Mouse (Mus musculus): ENCODE data around the gene Taok1.
A peak's percentile ranks its signal among the peaks of the same experiment; 100 is the strongest.

Gene Taok1

DNA sequence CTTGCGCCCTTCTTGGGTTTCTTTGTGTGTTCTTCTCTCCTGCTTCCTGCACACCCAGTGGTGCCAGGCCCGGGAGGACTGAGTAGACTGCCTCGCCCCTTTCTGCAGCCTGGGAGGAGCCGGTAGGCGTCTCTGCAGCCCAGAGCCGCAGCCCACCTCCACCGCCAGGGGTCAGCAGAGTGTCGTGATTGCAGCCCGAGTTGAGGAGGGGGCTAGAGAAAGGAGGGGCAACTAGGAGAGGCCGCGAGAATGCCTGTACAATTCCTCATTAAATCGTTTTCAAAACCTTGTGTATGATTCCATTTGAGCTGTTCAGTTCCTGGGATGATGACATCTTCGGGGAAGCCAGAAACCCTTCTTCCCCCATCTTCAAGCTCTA, 116.5 kb downstream of the Taok1 start:
- peak; percentile 87 to 91 for DNase-seq

- DNase-seq = no peak
Observed at GRCm38 (mm10) chr11:77490451-77490850, 117.2 kb downstream of the Taok1 start.

DNA sequence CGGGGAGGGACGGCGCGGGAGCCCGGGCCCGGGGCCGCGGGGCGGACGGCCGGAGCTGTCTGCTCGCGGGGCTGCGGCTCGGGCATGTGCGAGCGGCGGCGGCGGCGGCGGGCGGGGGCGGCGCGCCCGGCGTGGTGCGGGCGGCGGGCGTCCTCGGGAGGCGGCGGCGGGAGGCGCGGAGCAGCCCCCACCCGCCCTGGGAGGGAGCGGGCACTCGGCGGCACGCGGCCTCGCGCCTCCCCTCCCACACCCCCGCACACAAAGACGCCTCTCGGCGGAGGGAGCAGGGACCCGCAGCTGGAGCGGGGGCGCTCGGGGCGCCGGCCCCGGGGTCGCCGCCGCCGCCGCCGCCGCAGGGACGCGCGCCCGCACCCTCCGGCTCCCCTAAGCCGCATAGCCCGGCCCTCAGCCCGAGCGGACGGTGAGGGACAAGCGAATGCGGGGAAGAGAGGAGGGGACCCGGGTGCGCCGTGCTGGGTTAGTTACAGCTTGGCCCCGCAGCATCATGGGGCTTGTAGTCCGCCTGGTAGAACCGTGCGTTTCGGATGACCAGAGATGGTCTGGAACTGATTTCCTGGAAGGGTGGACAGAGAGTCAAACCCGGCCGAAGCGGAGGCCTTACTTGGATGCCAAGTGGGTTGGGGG, 117.9 kb downstream of the Taok1 start, which contains the start of gene Ankrd13b:
TSS of gene Ankrd13b (minus strand) at position 88 of the 645 bp plus-strand sequence.
- peak; percentile 66 to 71 for DNase-seq

DNA sequence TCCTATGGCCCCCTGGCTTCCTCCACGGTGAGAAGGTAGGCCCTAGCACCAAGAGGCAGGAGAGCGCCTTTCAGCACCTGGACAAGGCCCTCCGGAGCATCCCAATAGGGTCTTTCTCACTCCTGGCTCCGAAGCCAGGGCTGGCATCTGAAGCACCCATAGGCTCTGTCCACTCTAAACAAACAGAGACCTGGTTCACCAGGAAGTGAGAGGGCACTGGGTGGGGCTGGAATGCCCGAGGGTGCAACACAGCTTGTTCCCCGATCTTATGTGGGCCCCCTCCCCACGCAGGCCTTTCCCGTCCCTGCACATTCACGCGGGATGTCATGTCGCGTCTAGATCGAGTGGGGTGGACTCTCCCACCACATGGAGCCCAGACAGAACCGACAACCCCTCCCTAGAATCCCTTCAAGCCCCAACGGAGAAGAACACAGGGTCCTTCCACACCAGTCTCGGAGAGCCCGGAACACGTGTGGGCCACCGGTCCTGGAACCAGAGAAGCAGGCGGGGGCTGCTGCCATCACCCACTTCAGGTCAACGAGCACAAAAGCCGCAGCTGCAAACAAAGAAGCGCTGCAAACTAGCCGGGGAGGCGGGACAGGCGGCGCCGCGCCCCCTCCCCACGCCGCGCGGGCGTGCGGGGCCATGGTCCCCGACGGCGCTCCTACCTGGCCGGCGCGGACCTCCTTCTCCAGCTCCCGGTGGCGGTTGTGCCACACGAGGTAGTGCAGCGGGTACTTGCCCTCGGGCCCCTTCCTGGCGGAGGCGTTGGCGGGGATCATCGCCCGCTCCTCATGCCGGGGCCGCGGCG, 118.6 kb downstream of the Taok1 start:
- DNase-seq = no peak

GRCm38 (mm10) chr11:77486798-77487197, 120.8 kb downstream of the Taok1 start:
- no peak for DNase-seq

DNA sequence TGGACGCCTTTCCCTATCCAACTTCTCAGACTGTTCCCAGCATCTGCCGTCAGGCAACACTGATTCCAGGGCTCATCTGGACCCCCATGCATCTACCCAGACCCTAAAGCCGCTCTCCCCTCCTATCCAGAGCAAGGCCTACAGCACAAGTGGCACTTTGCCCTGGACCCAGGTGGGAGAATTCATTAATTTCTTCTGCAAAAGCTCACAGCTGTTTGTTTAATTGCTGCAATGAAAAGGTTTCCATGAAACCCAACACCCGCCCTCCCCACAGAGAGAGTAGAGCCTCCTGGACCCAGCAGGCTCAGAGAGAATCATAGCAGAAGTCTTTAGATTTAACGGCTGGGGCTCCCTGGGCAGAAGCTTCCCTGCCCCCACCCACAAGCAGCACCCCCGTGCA, 122.4 kb downstream of the Taok1 start:
- DNase-seq = no peak

- no peak for DNase-seq
Observed at GRCm38 (mm10) chr11:77483510-77484255, 123.9 kb downstream of the Taok1 start.

DNA sequence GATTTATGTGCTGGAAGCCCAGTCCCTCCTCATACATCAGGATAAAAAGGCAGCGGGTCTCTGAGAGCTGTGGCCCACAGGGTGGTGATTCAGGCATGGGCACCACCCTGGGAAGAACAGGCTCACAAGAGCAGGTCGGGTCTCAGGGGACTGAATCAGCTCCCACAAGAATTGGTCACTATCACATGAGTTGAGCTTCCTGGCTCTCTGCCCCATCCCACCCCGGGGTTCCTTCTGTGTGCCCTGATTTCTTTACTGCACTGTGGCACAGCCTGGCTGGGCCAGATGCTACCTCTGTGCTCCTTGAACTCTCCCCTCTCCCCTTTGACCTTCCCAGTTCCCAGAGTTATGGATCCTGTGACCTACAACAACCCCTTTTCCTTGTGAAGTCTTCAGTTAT, 124.6 kb downstream of the Taok1 start:
- DNase-seq = no peak

All from lung, adult 18-20 months (tissue).